Mouse (Mus musculus): Measurements from ENCODE around the gene Klhl5. TPM values are rescaled to one million over a fixed set of nuclear protein-coding genes. Genes with fewer than 3 reads are reported as not detected.

Klhl5 gene
- total and polyA plus RNA-seq, 2 experiments from 2014 or later: 49.1 to 49.8 TPM

DNA sequence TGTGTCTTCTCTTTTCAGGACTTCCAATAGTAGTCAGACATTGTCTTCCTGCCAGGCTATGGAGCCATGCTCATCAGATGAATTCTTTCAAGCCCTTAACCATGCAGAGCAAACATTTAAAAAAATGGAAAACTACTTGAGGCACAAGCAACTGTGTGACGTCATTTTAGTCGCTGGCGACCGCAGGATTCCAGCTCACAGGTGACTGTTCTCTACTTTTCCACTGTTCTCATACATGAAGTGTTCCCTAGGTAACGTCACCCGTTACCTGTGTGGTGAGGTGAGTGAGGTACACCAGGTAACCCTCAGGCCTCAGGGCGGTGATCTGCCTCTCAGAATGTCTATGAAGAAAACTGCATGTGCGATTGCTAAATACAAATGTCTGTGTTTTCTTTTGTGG is 33.9 kb downstream of the Klhl5 start:
- peaks cover 18% of the 10 kb centered on the region; the same call in 1 of the 2 replicates for H3K36me3 ChIP-seq (ENCODE audit: insufficient read depth, low read length)
- no peak overlapping the region for H3K9ac ChIP-seq (replicated peaks; ENCODE audit: low read length)
- no peak overlapping the region for H3K4me2 ChIP-seq (ENCODE audit: low read depth, low read length)
- H3K27ac ChIP-seq: no peak overlapping the region
- no peaks in the 10 kb centered on the region for H3K9me3 ChIP-seq (ENCODE audit: low read length)
- ATAC-seq: no peak
- H3K4me3 ChIP-seq (ENCODE audit: low read length): no peak overlapping the region
- DNase-seq (ENCODE audit: low spot score): no peak
- no peaks in the 10 kb centered on the region for H3K4me1 ChIP-seq (ENCODE audit: insufficient read depth, low read length)
- H3K27me3 ChIP-seq (ENCODE audit: insufficient read depth, low read length): no peaks in the 10 kb centered on the region
- WGBS: 90% methylated on average over 8 of the region's 8 CpGs
- TF ChIP-seq CTCF (IDR thresholded peaks at IDR 0.05; ENCODE audit: low read depth): no peak

DNA sequence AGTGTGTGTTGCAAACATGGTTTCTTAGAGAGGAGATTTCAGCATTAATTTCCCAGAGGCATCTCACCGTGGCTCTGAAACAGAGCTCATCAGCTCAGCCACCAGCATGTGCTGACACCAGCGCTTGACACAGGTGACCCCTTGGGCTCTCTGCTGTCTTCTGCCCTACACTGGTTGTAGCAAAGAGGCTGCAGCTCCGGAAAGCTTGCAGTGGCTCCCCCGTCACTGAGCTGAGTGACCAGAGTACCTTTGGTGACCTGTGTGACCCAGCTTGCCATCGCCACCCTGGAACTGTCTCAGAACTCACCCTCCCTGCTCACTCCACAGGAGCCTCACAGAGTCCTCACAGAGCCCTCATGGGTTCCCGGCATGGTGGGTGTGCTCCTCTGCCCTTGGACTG is 34.9 kb downstream of the Klhl5 start:
- Histone ChIP-seq H3K9ac (replicated peaks; ENCODE audit: low read length) (no peak overlapping the region), H3K4me1 (ENCODE audit: insufficient read depth, low read length) (no peaks in the 10 kb centered on the region), H3K27me3 (ENCODE audit: insufficient read depth, low read length) (no peaks in the 10 kb centered on the region), H3K27ac (no peak overlapping the region), H3K36me3 (ENCODE audit: insufficient read depth, low read length) (peaks cover 18% of the 10 kb centered on the region; the same call in 1 of the 2 replicates), H3K9me3 (ENCODE audit: low read length) (no peaks in the 10 kb centered on the region), H3K4me2 (ENCODE audit: low read depth, low read length) (no peak overlapping the region), H3K4me3 (ENCODE audit: low read length) (no peak overlapping the region)
- DNase-seq (ENCODE audit: low spot score) (no peak), ATAC-seq (no peak)
- no peak for TF ChIP-seq CTCF (IDR thresholded peaks at IDR 0.05; ENCODE audit: low read depth)
- 82% methylated on average over 6 of the region's 6 CpGs for WGBS

DNA sequence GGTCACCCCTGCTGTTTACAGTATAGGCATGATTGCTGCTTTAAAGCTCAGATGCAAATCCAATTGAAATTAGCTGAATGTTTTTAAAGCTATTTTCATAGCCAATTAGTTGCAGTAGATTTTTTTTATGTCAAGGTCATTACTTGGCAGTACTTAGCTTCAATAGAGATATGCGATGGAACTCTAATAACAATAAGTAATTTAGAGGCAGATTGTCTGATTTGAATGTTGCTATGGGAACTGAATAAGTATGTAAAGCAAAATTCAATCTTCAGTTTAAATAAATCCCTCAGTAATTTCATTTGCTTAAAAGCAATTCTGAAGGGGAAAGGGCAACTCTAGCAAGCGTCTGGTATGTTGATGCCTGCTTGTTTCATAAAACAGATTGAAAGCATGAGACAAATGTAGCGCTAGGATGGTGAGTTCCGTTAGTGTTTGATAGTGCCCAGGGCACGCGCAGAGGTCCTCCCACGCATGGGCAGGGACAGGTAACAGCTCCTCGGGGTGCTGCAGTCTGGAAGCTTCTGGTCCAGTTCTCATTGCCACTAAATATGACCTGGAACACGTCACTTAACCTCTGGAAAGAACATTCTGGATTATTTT is 38.3 kb downstream of the Klhl5 start:
- DNase-seq (ENCODE audit: low spot score): no peak
- Histone ChIP-seq H3K9me3 (ENCODE audit: low read length) (no peaks in the 10 kb centered on the region), H3K27me3 (ENCODE audit: insufficient read depth, low read length) (no peaks in the 10 kb centered on the region), H3K4me1 (ENCODE audit: insufficient read depth, low read length) (no peaks in the 10 kb centered on the region), H3K27ac (no peak overlapping the region), H3K4me3 (ENCODE audit: low read length) (no peak overlapping the region), H3K36me3 (ENCODE audit: insufficient read depth, low read length) (peaks cover 33% of the 10 kb centered on the region; the same call in 1 of the 2 replicates), H3K9ac (replicated peaks; ENCODE audit: low read length) (no peak overlapping the region), H3K4me2 (ENCODE audit: low read depth, low read length) (no peak overlapping the region)
- no peak for ATAC-seq
- no peak for TF ChIP-seq CTCF (IDR thresholded peaks at IDR 0.05; ENCODE audit: low read depth)
- WGBS: 72% methylated on average over 9 of the region's 9 CpGs

DNA sequence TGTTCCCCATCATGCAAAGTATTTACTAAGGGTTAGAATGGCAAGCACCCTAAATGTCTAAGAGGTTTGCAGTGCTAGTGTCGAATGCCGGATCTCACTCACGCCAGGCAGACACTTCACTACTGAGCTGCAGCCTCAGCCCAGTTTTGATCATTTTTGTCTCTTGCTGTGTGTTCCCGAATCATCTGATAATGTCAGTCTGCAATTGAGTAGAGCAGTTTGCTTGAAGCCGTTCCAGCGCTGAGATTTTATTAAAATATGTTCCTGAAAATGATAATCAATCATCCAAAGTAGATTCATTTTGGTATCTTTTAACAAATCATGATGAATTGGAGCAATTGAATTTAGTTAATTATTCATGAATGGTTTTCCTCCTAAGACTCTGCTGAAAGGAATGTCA is 39.4 kb downstream of the Klhl5 start:
- Histone ChIP-seq H3K9me3 (ENCODE audit: low read length) (no peaks in the 10 kb centered on the region), H3K27me3 (ENCODE audit: insufficient read depth, low read length) (no peaks in the 10 kb centered on the region), H3K36me3 (ENCODE audit: insufficient read depth, low read length) (peaks cover 34% of the 10 kb centered on the region; the same call in 1 of the 2 replicates), H3K4me2 (ENCODE audit: low read depth, low read length) (no peak overlapping the region), H3K4me3 (ENCODE audit: low read length) (no peak overlapping the region), H3K9ac (replicated peaks; ENCODE audit: low read length) (no peak overlapping the region), H3K27ac (no peak overlapping the region), H3K4me1 (ENCODE audit: insufficient read depth, low read length) (no peaks in the 10 kb centered on the region)
- no peak for DNase-seq (ENCODE audit: low spot score)
- ATAC-seq: no peak
- 88% methylated on average over 6 of the region's 6 CpGs for WGBS
- TF ChIP-seq CTCF (IDR thresholded peaks at IDR 0.05; ENCODE audit: low read depth): no peak

DNA sequence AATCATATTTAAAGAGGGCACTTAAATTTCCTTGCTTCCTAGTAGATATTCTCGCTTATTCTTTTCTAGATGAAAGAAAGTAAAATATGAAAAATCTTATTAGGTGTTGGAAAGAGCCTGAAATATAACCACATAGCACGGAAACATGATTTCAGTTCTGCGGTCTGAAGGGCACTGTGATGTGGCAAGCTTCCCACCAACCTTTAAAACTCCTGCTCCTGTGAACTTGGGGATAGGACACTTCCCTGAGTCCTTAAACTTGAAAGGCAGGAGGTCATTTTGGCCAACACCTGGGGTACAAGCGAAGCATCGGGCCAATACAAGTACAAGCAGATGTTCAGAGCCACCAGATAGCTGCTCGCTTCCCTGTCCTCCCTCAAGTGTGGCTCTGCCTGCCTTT is 42.4 kb downstream of the Klhl5 start:
- ATAC-seq (no peak), DNase-seq (ENCODE audit: low spot score) (no peak)
- no peak for TF ChIP-seq CTCF (IDR thresholded peaks at IDR 0.05; ENCODE audit: low read depth)
- H3K4me3 ChIP-seq (ENCODE audit: low read length): no peak overlapping the region
- H3K36me3 ChIP-seq (ENCODE audit: insufficient read depth, low read length): peaks cover 29% of the 10 kb centered on the region
- WGBS: 85% methylated on average over 6 of the region's 6 CpGs
- H3K4me2 ChIP-seq (ENCODE audit: low read depth, low read length): no peak overlapping the region
- no peak overlapping the region for H3K9ac ChIP-seq (replicated peaks; ENCODE audit: low read length)
- no peaks in the 10 kb centered on the region for H3K9me3 ChIP-seq (ENCODE audit: low read length)
- peak overlapping the region; percentile 49; the same call in 1 of the 2 replicates for H3K27ac ChIP-seq
- H3K27me3 ChIP-seq (ENCODE audit: insufficient read depth, low read length): no peaks in the 10 kb centered on the region
- no peaks in the 10 kb centered on the region for H3K4me1 ChIP-seq (ENCODE audit: insufficient read depth, low read length)

DNA sequence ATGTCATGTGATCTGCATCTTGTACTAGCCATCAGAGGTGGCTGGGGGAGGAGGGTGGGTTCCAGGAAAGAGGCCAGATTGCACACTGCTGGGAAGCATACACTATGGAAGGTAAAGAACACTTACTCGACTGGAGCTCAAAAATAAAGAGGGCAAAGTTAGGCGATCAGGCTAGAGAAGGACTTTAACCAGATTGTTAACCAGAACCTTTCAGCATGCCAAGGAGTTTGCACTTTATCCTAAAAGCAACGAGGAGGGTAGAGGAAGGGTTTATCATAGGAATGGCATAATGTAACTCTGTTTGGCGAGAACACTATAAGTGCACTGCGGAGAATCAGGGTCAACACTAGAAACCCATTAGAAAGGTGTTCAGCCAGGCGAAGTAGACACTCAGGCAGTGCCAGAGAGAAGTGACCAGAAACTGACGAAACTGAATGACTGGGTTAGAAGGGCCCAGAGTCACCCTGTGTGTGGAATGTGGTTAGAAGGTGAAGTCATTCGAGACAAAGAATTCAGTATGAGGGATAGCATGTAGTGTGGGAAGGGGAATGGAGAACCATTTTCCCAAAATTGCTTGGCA is 43.1 kb downstream of the Klhl5 start:
- H3K9me3 ChIP-seq (ENCODE audit: low read length): no peaks in the 10 kb centered on the region
- WGBS: 88% methylated on average over 8 of the region's 8 CpGs
- no peak overlapping the region for H3K9ac ChIP-seq (replicated peaks; ENCODE audit: low read length)
- no peaks in the 10 kb centered on the region for H3K27me3 ChIP-seq (ENCODE audit: insufficient read depth, low read length)
- ATAC-seq: no peak
- H3K27ac ChIP-seq: no peak overlapping the region
- no peaks in the 10 kb centered on the region for H3K4me1 ChIP-seq (ENCODE audit: insufficient read depth, low read length)
- H3K4me3 ChIP-seq (ENCODE audit: low read length): no peak overlapping the region
- H3K4me2 ChIP-seq (ENCODE audit: low read depth, low read length): no peak overlapping the region
- no peak for TF ChIP-seq CTCF (IDR thresholded peaks at IDR 0.05; ENCODE audit: low read depth)
- no peak for DNase-seq (ENCODE audit: low spot score)
- H3K36me3 ChIP-seq (ENCODE audit: insufficient read depth, low read length): peaks cover 24% of the 10 kb centered on the region

DNA sequence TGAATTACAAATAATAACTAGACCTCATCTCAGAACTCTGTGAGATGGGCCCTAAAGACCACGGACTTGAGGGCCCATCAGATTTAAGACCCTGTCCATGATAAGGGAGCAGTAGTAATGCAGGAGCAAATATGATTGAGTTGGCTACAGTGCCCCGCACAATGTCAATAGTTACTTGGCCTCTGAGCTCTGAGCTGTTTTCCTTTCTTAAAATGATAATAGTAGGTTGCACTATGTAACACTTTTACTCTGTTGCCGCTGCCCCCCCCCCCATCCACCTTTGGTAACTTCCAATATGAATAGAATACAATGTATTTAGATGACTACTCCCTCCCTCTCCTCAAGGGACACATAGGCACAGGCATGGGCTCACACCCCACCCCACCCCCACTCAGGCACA is 43.9 kb downstream of the Klhl5 start:
- DNase-seq (ENCODE audit: low spot score) (no peak), ATAC-seq (no peak)
- no peak for TF ChIP-seq CTCF (IDR thresholded peaks at IDR 0.05; ENCODE audit: low read depth)
- Histone ChIP-seq H3K9me3 (ENCODE audit: low read length) (no peaks in the 10 kb centered on the region), H3K36me3 (ENCODE audit: insufficient read depth, low read length) (peaks cover 24% of the 10 kb centered on the region), H3K4me2 (ENCODE audit: low read depth, low read length) (no peak overlapping the region), H3K9ac (replicated peaks; ENCODE audit: low read length) (no peak overlapping the region), H3K4me1 (ENCODE audit: insufficient read depth, low read length) (no peaks in the 10 kb centered on the region), H3K27me3 (ENCODE audit: insufficient read depth, low read length) (no peaks in the 10 kb centered on the region), H3K27ac (no peak overlapping the region), H3K4me3 (ENCODE audit: low read length) (no peak overlapping the region)
- 92% methylated on average over 3 of the region's 3 CpGs for WGBS

Measured in hindbrain, postnatal 0 days (tissue).